Mouse (Mus musculus) c-Kit-negative CD71-positive TER-119-positive erythroid progenitor cells, embryonic 14.5 days (primary cell): ENCODE results near the gene Wwc2.
"Not testable (repeated sequence)": the region's sequence is repeated elsewhere in the genome, so short reads cannot be mapped to it uniquely, and the experiment has no call there.

ENCODE experiments used
- DNase-seq: peaks from one replicate; pipeline ENCODE4 v3.0.0-alpha.2; 2013; ENCODE audit warnings: low read depth, low spot score

Gene Wwc2

GRCm38 (mm10) chr8:47851824-47852502 lies 138.8 kb downstream of the Wwc2 start:
- no peak for DNase-seq

- no peak for DNase-seq
These were observed 140.9 kb downstream of the Wwc2 start for GRCm38 (mm10) chr8:47849842-47850241.

DNA sequence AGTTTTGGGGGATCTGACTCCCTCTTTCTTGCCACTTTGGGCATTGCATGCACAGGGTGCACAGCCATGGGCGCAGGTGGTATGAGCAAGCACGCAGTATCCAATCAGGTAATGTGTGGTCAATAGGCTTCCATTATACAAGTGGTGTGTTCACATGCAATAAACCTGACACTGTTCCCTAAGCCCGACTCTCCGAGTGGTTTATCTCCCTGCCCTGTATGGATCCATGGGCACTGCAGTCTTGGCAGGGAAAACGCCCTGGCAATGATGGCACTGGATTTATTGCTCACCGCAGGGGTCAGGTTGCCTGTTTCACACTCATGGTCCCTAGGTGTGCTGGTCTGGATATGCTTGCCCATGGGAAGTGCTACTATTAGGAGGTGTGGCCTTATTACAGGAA lies 142.8 kb downstream of the Wwc2 start:
- no peak for DNase-seq

DNA sequence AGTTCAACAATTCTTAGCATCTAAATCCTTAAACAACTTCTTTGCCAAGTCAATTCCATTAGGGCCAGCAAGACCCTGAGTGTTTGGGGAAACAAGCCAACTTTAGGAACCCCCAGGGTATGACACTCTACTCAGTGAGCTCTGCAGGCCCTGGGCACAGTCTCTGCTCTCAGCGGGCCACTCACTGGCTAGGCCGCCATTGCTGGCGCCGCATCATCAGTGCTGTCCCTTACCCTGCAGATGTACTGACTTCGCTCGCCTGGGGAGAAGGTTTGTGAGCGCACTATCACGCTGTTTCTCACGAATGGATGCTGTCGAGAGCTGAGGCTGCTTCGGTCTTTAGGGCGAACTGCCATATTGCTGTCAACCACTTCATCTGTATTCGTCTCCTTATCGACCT lies 143.6 kb downstream of the Wwc2 start:
- no peak for DNase-seq

DNA sequence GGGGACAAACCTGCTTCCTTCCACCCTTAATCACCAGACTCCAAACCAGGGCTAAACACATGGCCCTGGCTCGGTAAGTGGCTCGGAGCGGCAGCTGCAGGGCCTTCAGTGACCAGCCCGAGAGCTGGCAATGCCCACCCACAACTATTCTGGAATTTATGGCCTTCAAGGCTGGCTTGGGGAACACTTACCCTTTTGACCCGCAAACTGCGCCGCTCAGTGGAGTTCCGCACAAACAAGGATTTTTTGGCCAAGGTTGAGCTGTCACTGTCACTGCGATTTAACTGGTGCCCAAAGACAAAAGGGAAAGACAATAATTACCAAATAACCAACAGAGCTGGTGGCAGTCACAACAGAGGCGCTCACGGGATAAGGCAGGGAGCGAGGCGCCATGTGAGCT lies 144.8 kb downstream of the Wwc2 start:
- no peak for DNase-seq

GRCm38 (mm10) chr8:47843651-47844050 lies 147.1 kb downstream of the Wwc2 start:
- no peak for DNase-seq

DNA sequence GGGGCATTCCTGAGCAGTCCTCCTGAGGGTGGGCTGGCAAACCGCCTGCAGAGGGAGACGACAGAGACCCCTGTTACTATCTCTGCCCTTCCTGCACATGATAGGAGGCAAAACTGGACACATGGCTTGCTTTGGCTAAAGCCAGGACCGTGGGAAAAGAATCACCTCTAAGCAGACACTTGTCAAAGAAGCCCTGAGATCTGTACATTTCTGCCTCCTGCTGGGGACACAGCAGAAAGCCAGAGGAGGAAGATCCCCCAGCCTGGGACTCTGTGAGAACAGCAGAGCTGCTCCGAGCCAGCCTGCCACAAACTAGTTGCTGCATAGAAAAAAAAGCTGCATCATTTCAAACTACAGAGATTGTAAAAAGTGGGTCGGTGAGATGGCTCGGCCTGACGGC lies 147.7 kb downstream of the Wwc2 start:
- DNase-seq, result no peak

DNA sequence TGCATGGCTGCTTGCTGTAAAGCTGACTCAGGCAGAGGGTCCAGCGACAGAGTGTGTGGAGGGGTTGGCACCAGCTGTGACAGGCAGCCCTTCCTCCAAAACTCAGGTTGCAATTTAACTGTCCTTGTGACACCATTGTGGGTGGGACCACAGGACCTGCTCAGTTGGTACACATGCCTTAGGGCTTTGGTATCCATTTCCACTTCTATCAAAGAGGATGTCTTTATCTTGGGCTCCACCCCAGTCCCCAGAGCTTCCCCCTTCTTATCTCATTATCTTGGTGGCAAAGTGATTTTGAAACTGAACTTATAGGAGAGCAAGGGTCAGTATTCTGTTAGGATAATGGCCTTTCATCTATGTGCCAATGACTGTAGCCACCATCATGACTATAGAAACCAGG lies 156.8 kb downstream of the Wwc2 start:
- DNase-seq, result no peak

- DNase-seq, result no peak
These were observed 158.1 kb downstream of the Wwc2 start for GRCm38 (mm10) chr8:47832616-47833015.

DNA sequence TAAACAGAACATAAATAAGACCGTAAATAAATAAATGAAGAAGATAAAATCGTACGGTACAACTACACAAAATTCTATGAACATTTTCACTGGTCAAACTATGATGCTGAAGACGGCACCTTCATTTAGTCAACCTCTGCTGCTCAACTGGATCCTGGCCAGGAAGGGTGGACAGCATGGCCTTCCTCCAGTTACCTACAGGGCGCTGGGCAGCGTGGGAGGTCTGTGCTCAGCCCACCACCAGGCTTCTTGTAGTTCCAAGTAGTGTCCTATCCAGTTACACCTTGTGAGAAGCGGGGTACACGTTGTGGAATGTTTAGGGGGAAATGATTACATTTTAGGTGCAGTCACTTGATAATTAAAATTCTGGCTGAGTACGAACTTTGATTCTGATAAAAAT lies 163.8 kb downstream of the Wwc2 start:
- DNase-seq, result no peak

GRCm38 (mm10) chr8:47825596-47825995 lies 165.1 kb downstream of the Wwc2 start:
- no peak for DNase-seq

GRCm38 (mm10) chr8:47824182-47824581 lies 166.5 kb downstream of the Wwc2 start, which contains the start of gene Cldn22:
Gene Cldn22, plus strand, starts transcription at chr8:47824482.
- no peak for DNase-seq

GRCm38 (mm10) chr8:47823777-47824176 lies 166.9 kb downstream of the Wwc2 start:
- DNase-seq, result no peak

- DNase-seq, result not testable (repeated sequence)
These were observed 168.2 kb downstream of the Wwc2 start for GRCm38 (mm10) chr8:47822541-47822940.

DNA sequence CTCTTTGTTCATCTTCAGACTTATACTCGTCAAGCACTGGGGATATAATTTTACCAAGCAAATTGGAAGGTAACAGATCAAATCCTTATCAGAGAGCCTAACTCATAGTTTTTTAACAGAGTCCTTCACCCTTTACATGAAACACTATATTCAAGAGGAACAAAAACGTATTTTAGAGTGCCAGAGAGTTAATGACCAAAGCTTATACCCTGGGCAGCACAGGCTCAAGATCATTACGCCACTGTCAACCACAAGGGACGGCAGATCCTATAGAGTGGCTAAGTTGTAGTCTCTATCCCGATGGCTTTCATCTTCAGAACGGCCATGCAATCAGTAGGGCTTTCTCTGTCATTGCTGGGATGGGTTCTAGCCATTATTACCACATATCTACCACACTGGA lies 168.9 kb downstream of the Wwc2 start, which contains the start of gene Cldn24:
Cldn24 (plus strand) TSS at position 301 of the 400 bp plus-strand sequence.
- DNase-seq, result no peak

GRCm38 (mm10) chr8:47820914-47821772 lies 169.6 kb downstream of the Wwc2 start:
- no peak for DNase-seq

GRCm38 (mm10) chr8:47819034-47819433 lies 171.7 kb downstream of the Wwc2 start:
- no peak for DNase-seq

GRCm38 (mm10) chr8:47811221-47811620 lies 179.5 kb downstream of the Wwc2 start:
- no peak for DNase-seq

DNA sequence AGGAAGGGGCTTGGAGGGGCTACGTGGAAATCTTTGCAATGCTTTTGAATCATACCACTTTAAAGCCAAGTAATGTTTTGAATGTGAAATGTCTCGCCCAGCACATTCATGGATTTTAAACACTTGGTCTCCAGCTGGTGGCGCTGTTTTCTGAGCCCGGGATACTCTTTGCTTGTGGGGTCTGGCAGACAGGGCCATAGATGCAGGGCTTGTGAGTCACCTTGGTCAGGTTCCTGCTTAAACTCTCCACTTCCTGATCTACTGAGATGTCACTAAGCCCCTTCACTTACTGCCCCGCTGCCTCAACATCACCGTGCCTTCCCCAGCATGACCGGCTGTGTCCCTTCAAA lies 180.1 kb downstream of the Wwc2 start:
- DNase-seq, result no peak

DNA sequence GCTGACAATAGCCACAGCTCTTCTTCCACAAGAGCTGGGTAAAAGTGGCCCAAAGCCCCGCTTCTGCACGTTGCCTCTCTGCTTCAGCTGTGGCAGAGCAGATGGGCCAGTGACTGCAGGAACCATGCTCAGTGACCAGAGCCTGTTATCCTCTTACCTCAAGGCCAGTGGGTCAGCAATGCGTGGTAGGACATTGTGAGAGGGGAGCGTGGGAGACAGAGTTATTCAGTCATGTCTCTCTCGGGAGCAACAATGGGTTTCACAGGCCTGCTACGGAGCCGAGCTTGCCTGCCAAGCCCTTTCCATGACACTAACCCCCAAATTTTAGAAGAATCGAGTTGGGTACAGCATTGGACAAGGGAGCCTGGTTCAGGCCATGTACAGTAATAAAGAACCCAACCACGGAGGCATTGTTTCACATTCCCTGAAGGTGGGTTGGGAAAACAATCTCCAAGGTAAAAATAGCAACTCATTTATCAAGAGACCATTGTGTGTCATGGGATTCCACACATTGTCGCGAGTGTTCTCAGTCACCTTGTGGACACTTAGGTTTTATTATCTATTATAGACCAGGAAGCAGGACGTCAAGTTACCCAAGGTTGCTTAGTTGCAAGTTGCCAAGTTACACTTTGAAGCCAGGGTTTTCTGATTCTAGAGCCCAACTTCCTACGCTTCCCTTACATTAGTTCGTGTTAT lies 180.6 kb downstream of the Wwc2 start:
- no peak for DNase-seq

GRCm38 (mm10) chr8:47804262-47804661 lies 186.5 kb downstream of the Wwc2 start:
- no peak for DNase-seq

DNA sequence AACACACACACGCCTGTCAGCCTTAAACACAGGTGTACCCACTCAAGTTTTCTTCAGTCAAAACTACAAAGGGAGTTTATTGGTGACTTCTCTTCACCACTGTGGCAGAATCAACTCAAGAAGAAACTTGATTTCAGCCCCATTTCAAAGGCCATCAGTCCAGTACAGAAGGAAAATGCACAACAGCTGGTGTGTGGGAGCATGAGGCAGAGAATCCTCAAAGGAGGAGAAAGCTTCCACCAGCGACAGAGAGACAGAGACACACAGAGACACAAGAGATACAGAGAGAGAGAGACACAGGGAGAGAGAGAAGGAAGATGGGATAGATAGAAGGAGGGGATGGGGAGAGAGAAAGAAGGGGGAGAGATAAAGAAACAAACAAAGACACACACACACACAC lies 188.4 kb downstream of the Wwc2 start:
- DNase-seq, result no peak
